Mouse (Mus musculus) lung, embryonic 15.5 days (tissue): ENCODE data around the gene Nacc1. TPM values are rescaled to one million over a fixed set of nuclear protein-coding genes. Genes with fewer than 3 reads are reported as not detected.
"Not testable (repeated sequence)": the region's sequence is repeated elsewhere in the genome, so short reads cannot be mapped to it uniquely, and the experiment has no call there.

Experiments
- ATAC-seq: fragments of 200-750 bp; cut with Nextera tagmentation; 2 replicates; pipeline ENCODE4 v1.8.0; 2017; ENCODE audit warnings: moderate number of reproducible peaks, borderline replicate concordance; ENCODE audit not compliant: low FRiP score, low TSS enrichment; ENCODE audit errors: extremely low read depth
- H3K27ac ChIP-seq: fragments of 300-500 bp; sonication (generic); 2 replicates; pipeline ENCODE4 v1.5.1; 2015; ENCODE audit warnings: moderate library complexity, mild to moderate bottlenecking, inconsistent platforms
- H3K27me3 ChIP-seq: fragments of 300-500 bp; sonication (generic); 2 replicates; pipeline ENCODE4 v1.6.1; 2015; ENCODE audit warnings: inconsistent platforms
- H3K36me3 ChIP-seq: fragments of 300-500 bp; sonication (generic); 2 replicates; pipeline ENCODE4 v1.6.1; 2015; ENCODE audit warnings: inconsistent platforms
- H3K4me1 ChIP-seq: fragments of 300-500 bp; sonication (generic); 2 replicates; pipeline ENCODE4 v1.6.1; 2015; ENCODE audit warnings: inconsistent platforms
- H3K4me2 ChIP-seq: fragments of 300-500 bp; sonication (generic); 2 replicates; pipeline ENCODE4 v1.6.1; 2015; ENCODE audit warnings: inconsistent platforms, mild to moderate bottlenecking, moderate library complexity
- H3K4me3 ChIP-seq: fragments of 300-500 bp; sonication (generic); 2 replicates; pipeline ENCODE4 v1.5.1; 2015; ENCODE audit warnings: mild to moderate bottlenecking, inconsistent platforms
- H3K9ac ChIP-seq: fragments of 300-500 bp; sonication (generic); 2 replicates; pipeline ENCODE4 v1.6.1; 2015; ENCODE audit warnings: inconsistent platforms
- H3K9me3 ChIP-seq: fragments of 300-500 bp; sonication (generic); 2 replicates; pipeline ENCODE4 v1.6.1; 2016; ENCODE audit warnings: inconsistent platforms
- WGBS: fragments of 180-500 bp; shearing (Covaris S2); methylation state at CpG from one replicate; pipeline ENCODE4 v1.1.7; 2015; 5-methylcytosine and 5-hydroxymethylcytosine counted together
- polyA plus RNA-seq: library from polyadenylated mRNA; unstranded; fragments of >200 nt; fragmentation: Nextera tagmentation; extraction: Ambion mirVana; gene quantifications from 2 replicates; pipeline ENCODE4 v1.2.1, GENCODE M21; 2015

Nacc1 gene
- polyA plus RNA-seq, 1 experiment from 2014 or later = 21.6 TPM

- Histone ChIP-seq H3K36me3 (no peaks in the 10 kb centered on the region), H3K27me3 (no peaks in the 10 kb centered on the region), H3K27ac (no peak overlapping the region), H3K4me1 (peaks cover 27% of the 10 kb centered on the region), H3K9me3 (no peaks in the 10 kb centered on the region), H3K4me2 (no peak overlapping the region), H3K4me3 (no peak overlapping the region), H3K9ac (no peak overlapping the region)
- 45% methylated on average over 10 of the region's 10 CpGs for WGBS
- ATAC-seq = no peak
These were observed 53.6 kb downstream of the Nacc1 start for GRCm38 (mm10) chr8:84633841-84634584.

- Histone ChIP-seq H3K27ac (no peak overlapping the region), H3K36me3 (no peaks in the 10 kb centered on the region), H3K9ac (no peak overlapping the region), H3K4me3 (no peak overlapping the region), H3K4me2 (no peak overlapping the region), H3K4me1 (peaks cover 18% of the 10 kb centered on the region), H3K27me3 (no peaks in the 10 kb centered on the region), H3K9me3 (no peaks in the 10 kb centered on the region)
- ATAC-seq = no peak
- whole genome bisulfite sequencing = 87% methylated on average over 4 of the region's 4 CpGs
These were observed 55.8 kb downstream of the Nacc1 start for GRCm38 (mm10) chr8:84631813-84632212.

DNA sequence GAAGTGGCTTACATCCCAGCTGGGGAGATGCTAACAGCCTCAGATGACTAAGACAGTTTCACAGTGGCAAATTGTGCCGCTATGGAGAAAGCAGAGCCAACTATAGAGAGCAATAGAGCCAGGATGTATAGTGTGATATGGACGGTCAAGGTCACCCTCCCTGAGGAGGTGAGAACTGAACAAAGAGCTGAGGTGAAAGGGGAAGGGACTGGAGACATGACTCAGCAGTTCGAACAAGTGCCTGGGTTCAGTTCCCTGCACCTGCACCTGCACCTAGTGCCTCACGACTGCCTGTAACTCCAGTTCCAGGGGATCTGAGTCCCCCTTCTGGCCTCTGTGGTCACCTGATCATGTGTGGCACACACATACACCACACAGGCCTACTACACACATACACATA, 57.5 kb downstream of the Nacc1 start:
- Histone ChIP-seq H3K9ac (no peak overlapping the region), H3K27me3 (no peaks in the 10 kb centered on the region), H3K4me3 (no peak overlapping the region), H3K4me2 (no peak overlapping the region), H3K4me1 (peaks cover 4% of the 10 kb centered on the region), H3K36me3 (no peaks in the 10 kb centered on the region), H3K27ac (no peak overlapping the region), H3K9me3 (no peaks in the 10 kb centered on the region)
- WGBS = 64% methylated on average over 4 of the region's 4 CpGs
- no peak for ATAC-seq

- Histone ChIP-seq H3K9ac (no peak overlapping the region), H3K4me3 (no peak overlapping the region), H3K27ac (no peak overlapping the region), H3K4me1 (no peaks in the 10 kb centered on the region; the same call in 1 of the 2 replicates), H3K9me3 (no peaks in the 10 kb centered on the region), H3K4me2 (no peak overlapping the region), H3K36me3 (no peaks in the 10 kb centered on the region), H3K27me3 (no peaks in the 10 kb centered on the region)
- WGBS = 60% methylated on average over 11 of the region's 11 CpGs
- ATAC-seq = no peak
These were observed 58.1 kb downstream of the Nacc1 start for GRCm38 (mm10) chr8:84629586-84629985.

- not testable (repeated sequence) for H3K4me3 ChIP-seq, H3K36me3 ChIP-seq, H3K9me3 ChIP-seq, H3K4me2 ChIP-seq, H3K27ac ChIP-seq, H3K9ac ChIP-seq, H3K27me3 ChIP-seq, ATAC-seq, H3K4me1 ChIP-seq
- 68% methylated on average over 4 of the region's 4 CpGs for WGBS
These were observed 64.2 kb downstream of the Nacc1 start for GRCm38 (mm10) chr8:84623425-84623824.

GRCm38 (mm10) chr8:84621102-84621625, 66.5 kb downstream of the Nacc1 start:
- no peak overlapping the region for H3K4me2 ChIP-seq
- no peak overlapping the region for H3K27ac ChIP-seq
- ATAC-seq = no peak
- H3K27me3 ChIP-seq = no peaks in the 10 kb centered on the region; the same call in 1 of the 2 replicates
- no peaks in the 10 kb centered on the region for H3K4me1 ChIP-seq
- no peak overlapping the region for H3K9ac ChIP-seq
- no peaks in the 10 kb centered on the region for H3K9me3 ChIP-seq
- H3K4me3 ChIP-seq = no peak overlapping the region
- WGBS = 71% methylated on average over 8 of the region's 8 CpGs
- no peaks in the 10 kb centered on the region for H3K36me3 ChIP-seq

Other genes starting within 250 kb of the Nacc1 start
- gene Ier2, start 25.0 kb downstream of the Nacc1 start, polyA plus RNA-seq = 91.2 and 92.0 TPM in 2 replicates
- gene Trmt1, start 1.6 kb downstream of the Nacc1 start, polyA plus RNA-seq = 57.5 and 58.4 TPM in 2 replicates
- gene Lyl1, start 13.6 kb upstream of the Nacc1 start, polyA plus RNA-seq = 11.9 and 12.1 TPM in 2 replicates
- gene G430095P16Rik, start 35.1 kb upstream of the Nacc1 start, polyA plus RNA-seq = 3.4 and 4.4 TPM in 2 replicates
- gene Nfix, start 112.5 kb upstream of the Nacc1 start, polyA plus RNA-seq = 39.2 and 42.7 TPM in 2 replicates
- gene Dand5, start 135.0 kb upstream of the Nacc1 start, polyA plus RNA-seq = 6.0 and 6.3 TPM in 2 replicates
- gene Gadd45gip1, start 143.7 kb upstream of the Nacc1 start, polyA plus RNA-seq = 43.4 and 47.0 TPM in 2 replicates
- gene Rad23a, start 152.8 kb upstream of the Nacc1 start, polyA plus RNA-seq = 112 and 127 TPM in 2 replicates
- gene Calr, start 159.1 kb upstream of the Nacc1 start, polyA plus RNA-seq = 1,037 and 1,080 TPM in 2 replicates
- 96.9 and 98.9 TPM in 2 replicates for gene Farsa, start 169.1 kb upstream of the Nacc1 start, polyA plus RNA-seq
- 69.6 and 72.1 TPM in 2 replicates for gene Syce2, start 184.2 kb upstream of the Nacc1 start, polyA plus RNA-seq
- 34.9 and 35.7 TPM in 2 replicates for gene Gcdh, start 206.1 kb upstream of the Nacc1 start, polyA plus RNA-seq
- gene Klf1, start 214.1 kb upstream of the Nacc1 start, polyA plus RNA-seq = 1.6 and 3.1 TPM in 2 replicates
- gene Dnase2a, start 220.7 kb upstream of the Nacc1 start, polyA plus RNA-seq = 14.8 and 15.4 TPM in 2 replicates
- 0.49 TPM in 2 replicates for gene Mast1, start 249.5 kb upstream of the Nacc1 start, polyA plus RNA-seq